Mouse (Mus musculus): Measurements from ENCODE around the gene Olfr1341.

Gene Olfr1341

GRCm38 (mm10) chr4:118703223-118703622 is at the start of gene Olfr1341:
Olfr1341 (plus strand) TSS chr4:118703523.
- no peak for DNase-seq (ENCODE audit: low read depth, low spot score)

- no peak for DNase-seq (ENCODE audit: low read depth, low spot score)
Measured at GRCm38 (mm10) chr4:118658652-118659051, 44.7 kb upstream of the Olfr1341 start, which contains the start of gene Olfr62. Olfr62 (plus strand) TSS chr4:118658952.

GRCm38 (mm10) chr4:118687086-118687485 is 16.2 kb upstream of the Olfr1341 start:
- no peak for DNase-seq (ENCODE audit: low read depth, low spot score)

- DNase-seq (ENCODE audit: low read depth, low spot score) = no peak
Measured at GRCm38 (mm10) chr4:118692412-118692973, 10.8 kb upstream of the Olfr1341 start, which contains the start of gene Olfr1342. Olfr1342 (minus strand) TSS chr4:118692756.

GRCm38 (mm10) chr4:118693812-118694211 is 9.5 kb upstream of the Olfr1341 start:
- no peak for DNase-seq (ENCODE audit: low read depth, low spot score)

GRCm38 (mm10) chr4:118708086-118708485 is 4.8 kb downstream of the Olfr1341 start:
- no peak for DNase-seq (ENCODE audit: low read depth, low spot score)

GRCm38 (mm10) chr4:118711656-118712055 is 8.3 kb downstream of the Olfr1341 start:
- DNase-seq (ENCODE audit: low read depth, low spot score) = no peak

- no peak for DNase-seq (ENCODE audit: low read depth, low spot score)
Measured at GRCm38 (mm10) chr4:118719838-118720237, 16.5 kb downstream of the Olfr1341 start, which contains the start of gene Olfr1340. Olfr1340 (plus strand) TSS chr4:118720138.

GRCm38 (mm10) chr4:118721742-118722483 is 18.6 kb downstream of the Olfr1341 start:
- peak; percentile 70 for DNase-seq (ENCODE audit: low read depth, low spot score)

GRCm38 (mm10) chr4:118731875-118732274 is 28.6 kb downstream of the Olfr1341 start, which contains the start of gene Olfr1339:
Olfr1339 (plus strand) TSS chr4:118732175.
- DNase-seq (ENCODE audit: low read depth, low spot score) = no peak

GRCm38 (mm10) chr4:118739574-118739973 is 36.3 kb downstream of the Olfr1341 start:
- no peak for DNase-seq (ENCODE audit: low read depth, low spot score)

GRCm38 (mm10) chr4:118740988-118741698 is 37.8 kb downstream of the Olfr1341 start:
- DNase-seq (ENCODE audit: low read depth, low spot score) = no peak

- DNase-seq (ENCODE audit: low read depth, low spot score) = no peak
Measured at GRCm38 (mm10) chr4:118741881-118742280, 38.6 kb downstream of the Olfr1341 start.

- DNase-seq (ENCODE audit: low read depth, low spot score) = no peak
Measured at GRCm38 (mm10) chr4:118758637-118759036, 55.3 kb downstream of the Olfr1341 start, which contains the start of gene Olfr1338. Olfr1338 (minus strand) TSS chr4:118758737.

Measured in forelimb bud, embryonic 11.5 days (tissue).